In the genomic region with DNA sequence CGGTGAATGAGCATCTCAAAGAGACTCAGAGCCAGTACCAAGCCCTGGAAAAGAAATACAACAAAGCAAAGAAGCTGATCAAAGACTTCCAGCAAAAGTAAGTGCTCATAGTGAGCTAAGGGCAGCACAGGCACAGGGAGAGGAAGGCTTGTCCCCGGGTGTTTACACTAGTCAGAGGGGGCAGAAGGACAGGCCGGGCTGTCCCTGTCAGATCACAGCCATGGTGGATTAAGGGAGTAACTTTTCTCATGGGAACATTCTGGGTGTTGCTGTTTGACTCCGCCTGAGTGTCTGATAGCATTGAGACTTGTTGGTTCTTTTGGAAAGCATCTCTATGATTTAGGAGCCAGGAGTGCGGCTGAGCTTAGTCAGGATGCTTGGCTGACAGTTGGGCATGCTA, we compare ENCODE assay signal across 25 mouse cellular contexts.
DNase-seq lines count a peak whose midpoint lies in the region; ATAC-seq and TF ChIP-seq lines count a peak whose summit lies in the region.
"Had no signal": no experiment of that assay in that cellular context is flagged by ENCODE, and none has a peak within 500 bp of the region (broad histone marks: within the 10 kb centered on the region; RNA-seq: fewer than 3 reads in every experiment).

No protein-coding gene starts in this region.

- TF ChIP-seq EP300 in lung, postnatal 0 days (IDR thresholded peaks at IDR 0.05) = peak; percentile 72

- intact Hi-C loops in heart, postnatal 10 days (cut with DNase I) = loop anchor here (5.0 kb wide), 5 partner anchors 211 to 701 kb away; a partner anchor contains a TSS

- H3K36me3 ChIP-seq in midbrain, embryonic 10.5 days = peaks cover 27% of the 10 kb centered on the region
- peaks cover 13% of the 10 kb centered on the region; the same call in 1 of the 2 replicates for H3K36me3 ChIP-seq in midbrain, postnatal 0 days (ENCODE audit: insufficient read depth, low read length)
- H3K36me3 ChIP-seq in lung, postnatal 0 days (ENCODE audit: insufficient read depth, low read length) = no peaks in the 10 kb centered on the region; the same call in 1 of the 2 replicates

- peaks cover 25% of the 10 kb centered on the region for H3K4me1 ChIP-seq in midbrain, embryonic 10.5 days
- no peaks in the 10 kb centered on the region for H3K4me1 ChIP-seq in midbrain, postnatal 0 days (ENCODE audit: insufficient read depth, low read length)
- peaks cover 4% of the 10 kb centered on the region; the same call in 1 of the 2 replicates for H3K4me1 ChIP-seq in lung, postnatal 0 days (ENCODE audit: insufficient read depth, low read depth, low read length)
- H3K4me1 ChIP-seq: stomach, embryonic 15.5 days had no signal

- no peak overlapping the region for H3K4me3 ChIP-seq in midbrain, embryonic 10.5 days
- no peak overlapping the region for H3K4me3 ChIP-seq in midbrain, postnatal 0 days (ENCODE audit: low read depth, low read length)
- no peak overlapping the region for H3K4me3 ChIP-seq in lung, postnatal 0 days (ENCODE audit: low read depth, low read length)
- H3K4me3 ChIP-seq: embryonic facial prominence, embryonic 13.5 days; erythroblast, embryonic 14.5 days; gastrocnemius, adult 2 months; heart, embryonic 10.5 days; hindbrain, embryonic 13.5 days; limb, embryonic 13.5 days; neural tube, embryonic 15.5 days; stomach, embryonic 15.5 days had no signal

- H3K9ac ChIP-seq in midbrain, postnatal 0 days (replicated peaks; ENCODE audit: low read length, poor library complexity, severe bottlenecking) = no peak overlapping the region
- H3K9ac ChIP-seq in lung, postnatal 0 days (replicated peaks; ENCODE audit: low read depth) = no peak overlapping the region
- H3K9ac ChIP-seq: embryonic facial prominence, embryonic 13.5 days; hindbrain, embryonic 13.5 days; limb, embryonic 13.5 days; neural tube, embryonic 15.5 days; stomach, embryonic 15.5 days had no signal

- no peaks in the 10 kb centered on the region for H3K9me3 ChIP-seq in midbrain, embryonic 10.5 days (replicated peaks)
- no peaks in the 10 kb centered on the region for H3K9me3 ChIP-seq in midbrain, postnatal 0 days (ENCODE audit: low read length)
- no peaks in the 10 kb centered on the region for H3K9me3 ChIP-seq in lung, postnatal 0 days (ENCODE audit: low read length)
- H3K9me3 ChIP-seq: embryonic facial prominence, embryonic 13.5 days; heart, embryonic 10.5 days; hindbrain, embryonic 13.5 days; limb, embryonic 13.5 days; neural tube, embryonic 15.5 days; stomach, embryonic 15.5 days had no signal

- no peak for ATAC-seq in midbrain, postnatal 0 days (ENCODE audit: low FRiP score)
- ATAC-seq in lung, postnatal 0 days = peak; percentile 49
- ATAC-seq in cerebellum, adult (ENCODE audit: insufficient number of reproducible peaks, low FRiP score, low TSS enrichment) = no peak
- ATAC-seq: CD4-positive, CD25-positive, alpha-beta regulatory T cell, adult 4 months; forebrain, embryonic 14.5 days had no signal

- TF ChIP-seq CTCF in midbrain, postnatal 0 days (IDR thresholded peaks at IDR 0.05) = no peak
- TF ChIP-seq CTCF in lung, postnatal 0 days (IDR thresholded peaks at IDR 0.05) = no peak

- WGBS in midbrain, embryonic 10.5 days = 61% methylated on average over 5 of the region's 5 CpGs
- WGBS in midbrain, postnatal 0 days = 56% methylated on average over 5 of the region's 5 CpGs
- WGBS in lung, postnatal 0 days = 40% methylated on average over 5 of the region's 5 CpGs

- peak overlapping the region; percentile 68 for H3K27ac ChIP-seq in midbrain, embryonic 10.5 days (replicated peaks)
- no peak overlapping the region for H3K27ac ChIP-seq in midbrain, postnatal 0 days (ENCODE audit: low read depth, low read length)
- no peak overlapping the region for H3K27ac ChIP-seq in lung, postnatal 0 days (ENCODE audit: low read length)
- H3K27ac ChIP-seq: embryonic facial prominence, embryonic 13.5 days; gastrocnemius, adult 2 months; heart, embryonic 10.5 days; hindbrain, embryonic 13.5 days; limb, embryonic 13.5 days; neural tube, embryonic 15.5 days; stomach, embryonic 15.5 days had no signal

- DNase-seq in heart, postnatal 10 days = peak; percentile 22 to 27
- no peak for DNase-seq in heart, postnatal 4 days
- no peak for DNase-seq in midbrain, embryonic 10.5 days (ENCODE audit: low spot score)
- DNase-seq in midbrain, postnatal 0 days (ENCODE audit: low spot score) = no peak
- DNase-seq in lung, postnatal 0 days (ENCODE audit: low spot score) = peak; percentile 12
- no peak for DNase-seq in retina, embryonic 14.5 days (ENCODE audit: low spot score)
- no peak for DNase-seq in cerebellum, adult 18-20 months
- DNase-seq: adrenal gland, postnatal 25 days; cerebellum, adult 11 months; cerebellum, postnatal 10 days; gastrocnemius, adult 2 months; kidney, adult 2 months; kidney, postnatal 14 days; thymus, postnatal 25 days had no signal

- H3K27me3 ChIP-seq in midbrain, embryonic 10.5 days (ENCODE audit: low read depth, poor library complexity, severe bottlenecking) = no peaks in the 10 kb centered on the region
- H3K27me3 ChIP-seq in midbrain, postnatal 0 days (ENCODE audit: insufficient read depth, low read length) = no peaks in the 10 kb centered on the region
- H3K27me3 ChIP-seq in lung, postnatal 0 days (replicated peaks; ENCODE audit: insufficient read depth, low read length) = no peaks in the 10 kb centered on the region
- H3K27me3 ChIP-seq: embryonic facial prominence, embryonic 13.5 days; hindbrain, embryonic 13.5 days; limb, embryonic 13.5 days; neural tube, embryonic 15.5 days; stomach, embryonic 15.5 days had no signal

- no peak overlapping the region for H3K4me2 ChIP-seq in midbrain, postnatal 0 days (ENCODE audit: low read depth, low read length, poor library complexity, severe bottlenecking)
- H3K4me2 ChIP-seq in lung, postnatal 0 days (replicated peaks; ENCODE audit: low read depth, low read length) = no peak overlapping the region
- H3K4me2 ChIP-seq: embryonic facial prominence, embryonic 13.5 days; hindbrain, embryonic 13.5 days; limb, embryonic 13.5 days; midbrain, embryonic 11.5 days; neural tube, embryonic 15.5 days; stomach, embryonic 15.5 days had no signal

Comparison
In these comparisons a context has a peak if more than half of its experiments do, and no peak if none do; other contexts are left out.
1. DNase-seq: peak in heart, postnatal 10 days (2 of 2) and lung, postnatal 0 days (single experiment); none in heart, postnatal 4 days (single experiment), midbrain, embryonic 10.5 days (single experiment), midbrain, postnatal 0 days (single experiment), retina, embryonic 14.5 days (single experiment) and cerebellum, adult 18-20 months (0 of 2).